Mouse (Mus musculus): ENCODE measurements around the gene Tuba1c. TPM values are rescaled to one million over a fixed set of nuclear protein-coding genes. Genes with fewer than 3 reads are reported as not detected.

Gene Tuba1c
- 241 and 278 TPM in 2 replicates for polyA plus RNA-seq (2012; rRNA removed)

GRCm38 (mm10) chr15:99029619-99030584, at the start of gene Tuba1c:
TSS of gene Tuba1c (plus strand) at chr15:99029891.

GRCm38 (mm10) chr15:99055040-99055439, 25.3 kb downstream of the Tuba1c start, which contains the start of gene Prph:
TSS of gene Prph (plus strand) at chr15:99055174.

GRCm38 (mm10) chr15:99074019-99074599, 44.4 kb downstream of the Tuba1c start, which contains the start of gene Troap:
TSS of gene Troap (plus strand) at chr15:99074575.

GRCm38 (mm10) chr15:99087253-99088075, 57.8 kb downstream of the Tuba1c start, which contains the start of gene C1ql4:
TSS of gene C1ql4 (minus strand) at chr15:99087817.

Other genes with a start within 250 kb of the Tuba1c start
- gene Wnt1, start 240.0 kb upstream of the Tuba1c start, polyA plus RNA-seq (2012; rRNA removed), result not detected in 2 replicates
- gene Ddn, start 220.4 kb upstream of the Tuba1c start, polyA plus RNA-seq (2012; rRNA removed), result 0.02 and 0.03 TPM in 2 replicates
- gene Prkag1, start 198.4 kb upstream of the Tuba1c start, polyA plus RNA-seq (2012; rRNA removed), result 72.8 and 84.3 TPM in 2 replicates
- 5.0 and 5.8 TPM in 2 replicates for gene Kmt2d, start 158.7 kb upstream of the Tuba1c start, polyA plus RNA-seq (2012; rRNA removed)
- gene Rhebl1, start 135.4 kb upstream of the Tuba1c start, polyA plus RNA-seq (2012; rRNA removed), result 2.7 and 2.8 TPM in 2 replicates
- 0.07 and 0.08 TPM in 2 replicates for gene Dhh, start 131.4 kb upstream of the Tuba1c start, polyA plus RNA-seq (2012; rRNA removed)
- 6.1 and 7.2 TPM in 2 replicates for gene Lmbr1l, start 111.7 kb upstream of the Tuba1c start, polyA plus RNA-seq (2012; rRNA removed)
- gene Tuba1b, start 95.3 kb upstream of the Tuba1c start, polyA plus RNA-seq (2012; rRNA removed), result 1,378 and 1,502 TPM in 2 replicates
- gene Gm49450, start 76.3 kb upstream of the Tuba1c start, polyA plus RNA-seq (2012; rRNA removed), result 0.09 and 0.23 TPM in 2 replicates
- gene Tuba1a, start 76.2 kb upstream of the Tuba1c start, polyA plus RNA-seq (2012; rRNA removed), result 42.3 and 48.3 TPM in 2 replicates
- 0.70 and 0.71 TPM in 2 replicates for gene Prph, start 25.3 kb downstream of the Tuba1c start, polyA plus RNA-seq (2012; rRNA removed)
- 12.8 and 16.0 TPM in 2 replicates for gene Troap, start 44.7 kb downstream of the Tuba1c start, polyA plus RNA-seq (2012; rRNA removed)
- 0.01 and 0.02 TPM in 2 replicates for gene C1ql4, start 57.9 kb downstream of the Tuba1c start, polyA plus RNA-seq (2012; rRNA removed)
- 10.2 and 13.2 TPM in 2 replicates for gene Dnajc22, start 63.3 kb downstream of the Tuba1c start, polyA plus RNA-seq (2012; rRNA removed)
- gene Spats2, start 96.0 kb downstream of the Tuba1c start, polyA plus RNA-seq (2012; rRNA removed), result 7.0 and 8.0 TPM in 2 replicates
- gene Kcnh3, start 195.0 kb downstream of the Tuba1c start, polyA plus RNA-seq (2012; rRNA removed), result 0.09 and 0.16 TPM in 2 replicates
- 23.9 and 27.0 TPM in 2 replicates for gene Mcrs1, start 222.1 kb downstream of the Tuba1c start, polyA plus RNA-seq (2012; rRNA removed)